Mouse (Mus musculus): Measurements from ENCODE around the gene Rbm28.

Gene Rbm28

GRCm38 (mm10) chr6:29074133-29074469 is 90.7 kb downstream of the Rbm28 start:
- DNase-seq (ENCODE audit: low spot score in 2 of 2): no peak

Measured in natural killer cell, adult 2 months (primary cell).